Mouse (Mus musculus) layer of hippocampus, postnatal 36 days (tissue): ENCODE measurements around the gene Fam185a. TPM values are rescaled to one million over a fixed set of nuclear protein-coding genes. Genes with fewer than 3 reads are reported as not detected.

Source experiments
- DNase-seq, 2 experiments: peaks; one replicate each; pipeline ENCODE4 v3.0.0; 2022
- total RNA-seq, 2 experiments: library from RNA; stranded (reverse); gene quantifications; 2 replicates each; pipeline ENCODE4 v1.2.3; 2021

Gene Fam185a
- total RNA-seq, 2 experiments from 2014 or later: 12.3 to 13.2 TPM

DNA sequence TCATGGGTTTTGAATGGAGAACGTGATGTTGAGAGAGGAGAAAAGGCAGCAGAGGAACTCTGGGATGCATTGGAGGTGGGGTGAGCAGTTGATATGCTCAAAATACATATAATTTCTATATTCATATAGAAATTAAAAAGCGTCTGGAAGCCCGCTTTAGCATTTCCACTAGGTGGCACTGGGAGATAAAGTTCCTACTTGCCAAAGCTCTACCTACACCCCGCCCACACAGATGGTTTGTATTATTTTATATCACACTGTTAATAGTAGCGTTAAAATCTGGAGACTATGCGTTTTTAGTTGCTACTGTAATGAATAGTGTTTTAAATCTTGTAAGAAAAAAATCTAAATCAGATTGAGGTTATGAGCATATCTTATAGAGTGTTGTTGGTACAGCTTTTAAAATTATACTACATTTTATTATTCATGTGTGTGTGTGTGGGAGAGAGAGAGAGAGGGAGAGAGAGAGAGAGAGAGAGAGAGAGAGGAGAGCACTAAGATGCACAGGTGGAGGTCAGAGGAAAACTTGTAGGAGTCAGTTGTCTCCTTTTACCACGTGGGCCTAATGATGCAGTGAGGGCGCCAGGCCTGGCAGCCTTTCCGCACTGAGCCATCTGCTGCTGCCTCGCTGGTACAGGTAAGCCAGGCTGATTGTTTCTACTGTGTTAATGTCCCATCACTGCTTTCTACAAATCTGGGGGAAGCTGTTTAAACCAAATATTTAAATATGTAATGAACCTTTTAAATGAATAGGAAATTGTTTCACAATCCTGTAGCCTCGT lies 9.6 kb downstream of the Fam185a start:
- no peak for DNase-seq

DNA sequence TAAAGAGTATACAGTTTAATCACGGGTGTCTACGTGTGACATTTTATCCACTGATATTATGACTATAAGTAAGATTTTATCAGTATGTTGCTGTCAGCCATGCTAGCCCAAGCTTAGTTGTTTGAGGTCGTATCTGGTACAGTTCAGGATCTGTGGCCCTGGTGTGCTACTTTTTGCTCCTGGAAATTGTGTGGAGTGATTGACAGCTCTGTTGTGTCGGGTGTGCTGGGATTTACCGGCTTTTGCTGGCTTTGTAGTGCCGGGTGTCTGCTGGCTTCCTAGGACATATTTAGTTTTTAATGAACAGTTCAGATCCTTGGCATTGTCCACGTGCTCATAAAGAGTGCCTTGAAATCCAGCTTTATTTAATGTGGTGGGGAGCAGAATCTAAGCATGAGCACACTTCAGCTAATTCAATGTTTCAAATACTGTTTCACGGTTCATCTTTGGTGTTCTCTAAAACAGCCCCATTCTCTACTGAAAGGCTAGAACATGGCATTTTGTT lies 11.8 kb downstream of the Fam185a start:
- no peak for DNase-seq

DNA sequence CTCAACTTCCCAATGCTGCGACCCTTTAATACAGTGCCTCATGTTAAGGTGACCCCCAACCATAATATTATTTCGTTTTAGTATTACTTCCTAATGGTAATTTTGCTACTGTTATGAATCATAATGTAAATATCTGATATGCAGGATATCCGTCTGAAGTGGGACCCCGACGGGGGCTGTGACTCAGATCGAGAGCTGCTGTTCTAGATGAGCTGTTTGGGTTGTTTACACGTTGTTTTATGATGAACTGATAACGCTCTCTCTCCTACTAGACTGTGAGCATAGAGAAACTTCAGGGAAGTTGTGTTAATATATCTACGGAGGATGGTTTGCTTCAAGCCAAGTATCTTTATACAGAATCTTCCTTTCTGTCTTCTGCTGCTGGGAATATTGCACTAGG lies 13.7 kb downstream of the Fam185a start:
- DNase-seq: no peak

DNA sequence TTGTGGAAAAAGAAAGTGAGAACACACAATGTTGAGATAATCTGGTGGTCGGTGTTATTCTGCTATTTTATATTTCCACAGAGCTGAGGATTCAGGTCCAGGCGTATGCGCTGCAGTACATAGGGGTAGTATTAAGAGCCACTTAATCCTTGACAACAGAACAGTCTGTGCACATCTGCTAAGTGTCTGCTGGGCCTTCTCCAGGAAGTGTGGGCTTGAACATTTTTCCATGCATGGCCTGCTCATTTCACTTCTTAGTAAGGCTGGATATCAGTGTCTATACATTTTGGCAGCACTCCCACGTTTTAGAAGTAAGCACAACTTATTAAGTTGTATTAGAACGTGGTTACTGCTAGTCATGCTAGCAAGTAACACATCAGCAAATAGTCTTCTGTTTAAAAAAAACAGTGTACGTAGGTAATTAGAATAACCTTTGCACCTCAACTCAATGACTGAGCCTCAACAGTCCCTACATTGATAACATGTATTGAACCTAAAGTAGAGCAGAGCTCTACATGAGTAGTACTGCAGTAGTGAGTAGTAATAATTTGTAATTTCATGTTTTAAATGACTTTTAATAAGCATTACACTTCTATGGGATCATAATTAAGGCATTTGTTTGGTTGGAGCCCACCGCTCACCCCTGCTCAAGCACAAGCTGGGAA lies 14.8 kb downstream of the Fam185a start:
- DNase-seq: no peak

DNA sequence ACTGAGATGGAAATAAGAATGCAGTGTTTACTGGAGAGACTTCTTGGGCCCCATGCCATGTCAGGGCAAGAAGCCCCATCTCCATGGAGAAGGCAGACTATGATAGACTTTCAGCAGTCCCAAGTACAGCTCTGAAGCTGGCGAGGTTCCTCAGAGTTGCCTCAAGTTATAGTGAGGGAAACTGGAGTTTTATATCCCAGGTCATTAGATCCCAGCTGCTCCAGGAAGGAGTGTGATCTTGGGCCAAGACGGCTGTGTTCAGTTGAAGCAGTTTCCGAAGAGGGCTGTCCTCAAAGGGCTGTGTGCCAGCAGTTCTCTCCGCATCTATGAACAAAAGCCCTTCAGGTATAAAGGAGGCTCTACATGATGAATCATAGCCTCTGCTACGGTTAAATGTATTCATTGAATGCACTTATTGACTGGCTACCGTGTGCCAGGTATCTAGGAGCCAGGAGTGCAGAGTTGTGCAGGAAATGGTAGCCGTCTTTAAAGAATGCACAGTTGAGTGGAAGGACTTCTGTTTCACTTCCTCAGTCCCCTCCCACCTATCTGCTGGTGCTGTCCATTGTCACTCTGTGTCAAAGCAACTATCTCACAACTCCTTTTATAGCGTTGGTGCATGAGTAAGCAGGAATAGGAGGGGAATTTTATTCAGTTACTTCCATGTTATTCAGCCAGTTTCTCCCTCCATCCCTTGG lies 16.2 kb downstream of the Fam185a start:
- no peak for DNase-seq

DNA sequence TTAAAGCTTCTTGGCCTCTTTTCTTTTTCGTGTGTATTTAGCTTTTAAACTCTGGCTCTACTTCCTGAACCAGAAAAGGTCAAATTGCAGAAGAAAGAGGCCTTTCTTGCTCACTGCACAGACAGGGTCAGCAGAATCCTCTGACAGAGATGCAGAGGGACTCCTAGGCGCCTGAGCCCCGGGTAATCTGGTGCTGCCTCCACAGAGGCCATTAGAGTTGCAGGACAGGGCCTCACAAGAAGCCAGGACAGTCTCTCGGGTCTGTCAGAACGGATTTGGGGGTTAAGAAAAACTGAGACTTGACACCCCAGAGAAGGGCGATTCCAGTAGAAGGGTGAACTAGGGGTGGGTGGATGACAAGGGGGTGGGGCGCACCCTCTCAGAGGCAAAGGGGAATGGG lies 42.6 kb downstream of the Fam185a start:
- no peak for DNase-seq

DNA sequence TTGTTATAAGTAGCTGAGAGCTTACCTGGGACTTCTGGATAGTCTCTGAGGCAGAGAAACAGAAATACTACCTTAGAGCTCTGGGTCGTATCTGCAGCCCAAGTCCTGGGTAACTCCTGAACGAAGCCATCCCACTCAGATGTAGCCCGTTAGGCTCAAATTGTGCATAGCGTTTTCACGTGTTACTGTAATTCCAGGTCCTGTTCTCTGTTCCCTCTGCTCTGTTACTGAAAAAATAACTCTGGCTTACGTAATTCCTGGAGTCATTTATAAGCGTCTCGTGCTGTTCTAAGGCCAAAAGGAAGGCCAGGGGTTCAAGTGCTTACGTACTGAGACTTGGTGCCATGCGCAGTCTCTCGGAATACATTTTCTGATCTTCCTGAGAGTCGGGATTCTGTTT lies 43.3 kb downstream of the Fam185a start:
- DNase-seq: no peak

- DNase-seq: no peak
Measured at GRCm38 (mm10) chr5:21478428-21478827, 53.7 kb downstream of the Fam185a start.

DNA sequence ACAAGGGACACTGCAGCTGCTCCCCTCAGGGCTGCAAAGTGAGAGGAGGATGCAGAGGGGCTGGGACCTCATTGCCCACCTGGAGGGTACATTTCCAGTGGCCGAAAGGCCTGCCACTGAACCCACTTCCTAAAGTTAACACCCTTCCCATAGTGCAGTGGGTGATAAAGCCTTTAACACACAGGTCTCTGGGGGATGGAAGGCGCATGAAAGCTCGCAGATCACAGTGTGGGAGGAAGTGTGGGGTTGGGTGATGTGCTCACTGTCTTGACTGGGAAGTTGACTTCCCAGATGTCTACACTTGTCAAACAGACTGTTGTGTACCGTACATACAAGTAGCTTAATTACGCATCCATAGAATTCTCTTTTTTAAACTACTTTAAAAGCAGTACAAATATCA lies 55.0 kb downstream of the Fam185a start:
- DNase-seq: no peak

- DNase-seq: no peak
Measured at GRCm38 (mm10) chr5:21481521-21481920, 56.8 kb downstream of the Fam185a start.

DNA sequence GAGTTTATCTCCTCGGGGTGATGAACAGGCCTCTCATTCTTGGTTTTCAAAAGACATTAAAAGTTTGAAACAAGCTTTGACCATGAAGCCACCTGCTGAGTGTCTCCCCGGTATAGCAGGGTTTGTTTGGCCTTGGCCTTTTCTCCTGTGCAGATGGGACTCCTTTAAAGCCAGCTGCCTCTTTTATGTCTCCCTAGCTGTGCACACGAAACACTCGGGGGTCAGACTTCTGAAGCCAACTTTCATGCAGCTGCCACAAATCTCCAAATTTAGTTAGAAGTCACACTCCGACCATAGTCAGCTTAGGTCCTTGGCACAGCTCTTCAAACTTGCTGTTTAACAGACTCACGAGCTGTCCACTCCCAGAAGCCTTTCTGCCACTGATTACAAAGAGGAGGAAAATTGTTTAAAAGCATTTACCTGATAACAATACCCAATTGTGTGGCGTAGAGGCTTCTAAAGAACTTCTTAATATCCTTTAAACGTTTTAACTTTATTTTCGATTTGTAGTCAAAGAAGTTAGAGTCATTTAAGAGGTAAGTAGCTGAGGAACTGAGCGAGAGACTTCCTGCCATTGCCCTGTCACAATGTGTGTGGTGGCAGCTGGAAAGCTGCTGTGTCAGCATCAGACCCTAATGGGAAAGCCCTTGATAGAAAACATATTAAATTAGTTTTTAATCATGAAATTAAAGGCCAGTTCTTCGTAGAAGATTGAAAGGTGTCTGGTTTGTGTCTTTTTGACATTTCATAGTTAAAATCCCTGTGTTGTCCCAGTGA lies 57.9 kb downstream of the Fam185a start:
- DNase-seq: no peak

GRCm38 (mm10) chr5:21483275-21483674 lies 58.5 kb downstream of the Fam185a start:
- no peak for DNase-seq

DNA sequence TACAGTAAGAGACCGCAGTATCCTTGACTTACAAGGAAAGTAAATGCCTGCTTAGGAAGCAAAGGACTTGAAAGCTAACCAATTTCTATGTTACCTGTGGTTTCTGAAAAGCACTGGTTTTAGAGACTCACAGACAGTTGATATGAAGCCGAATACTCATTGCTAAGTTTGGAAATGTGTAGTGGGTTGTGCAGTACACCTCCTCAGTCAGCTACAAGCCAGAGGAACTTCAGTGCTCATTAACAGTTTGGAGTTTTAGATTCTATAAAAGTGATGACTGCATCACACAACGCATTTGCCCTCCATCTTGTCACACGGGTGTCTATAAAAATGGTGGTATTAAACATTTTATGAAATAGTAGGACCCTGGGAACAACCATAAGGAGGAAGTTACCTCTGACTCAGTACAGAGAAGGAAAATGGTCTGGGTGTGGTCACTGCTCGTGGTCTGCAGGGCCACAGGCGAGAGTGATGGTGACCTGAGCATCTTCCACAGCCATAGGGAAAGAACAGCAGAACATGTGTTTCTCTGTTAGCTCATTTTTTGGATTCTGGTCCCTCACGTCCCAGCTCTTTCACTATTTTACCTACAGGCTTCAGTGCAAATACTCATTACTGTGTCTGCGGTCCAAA lies 60.6 kb downstream of the Fam185a start:
- no peak for DNase-seq

- no peak for DNase-seq
Measured at GRCm38 (mm10) chr5:21486798-21487197, 62.0 kb downstream of the Fam185a start.

- DNase-seq: no peak
Measured at GRCm38 (mm10) chr5:21487306-21487705, 62.5 kb downstream of the Fam185a start.

DNA sequence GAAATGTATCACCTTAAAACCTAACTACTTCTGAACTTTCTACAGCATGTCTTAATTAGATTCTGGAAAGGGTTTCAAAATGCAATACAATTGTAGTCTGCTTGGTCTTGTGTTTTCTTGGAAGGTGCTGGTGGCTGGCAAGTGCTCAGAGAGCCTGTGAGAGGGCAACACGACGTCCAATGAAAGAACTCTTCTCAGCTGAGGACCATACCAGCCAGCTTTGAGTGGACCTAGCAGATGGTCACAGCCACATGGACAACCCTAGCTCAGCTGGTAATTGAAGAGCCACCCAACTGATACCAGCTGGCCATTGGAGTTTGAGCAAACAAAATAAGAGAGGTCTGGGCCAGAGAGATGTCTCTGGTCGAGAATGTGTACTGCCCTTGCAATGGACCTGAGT lies 63.0 kb downstream of the Fam185a start:
- peak in 1 of 2 experiments; percentile 15 for DNase-seq

- DNase-seq: no peak
Measured at GRCm38 (mm10) chr5:21488506-21488905, 63.7 kb downstream of the Fam185a start.

DNA sequence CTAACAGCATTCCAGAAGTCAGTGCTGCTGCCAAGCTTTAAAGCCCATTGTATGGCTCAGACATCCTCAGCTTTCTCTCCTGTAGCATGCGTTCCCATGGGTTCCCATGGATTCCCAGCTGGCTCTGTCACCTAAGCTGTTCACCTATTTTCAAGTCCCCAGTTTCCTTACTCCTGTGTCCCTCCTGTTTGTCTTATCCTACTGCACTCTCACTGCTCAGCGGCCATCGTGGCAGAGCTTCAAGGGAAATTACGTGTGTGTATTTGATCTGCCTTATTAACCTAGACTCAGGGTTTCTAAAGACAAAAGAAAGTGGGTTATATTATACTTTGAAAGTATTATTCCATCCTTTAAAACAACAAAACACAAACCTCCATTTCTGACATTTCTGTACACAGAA lies 64.4 kb downstream of the Fam185a start:
- no peak for DNase-seq

DNA sequence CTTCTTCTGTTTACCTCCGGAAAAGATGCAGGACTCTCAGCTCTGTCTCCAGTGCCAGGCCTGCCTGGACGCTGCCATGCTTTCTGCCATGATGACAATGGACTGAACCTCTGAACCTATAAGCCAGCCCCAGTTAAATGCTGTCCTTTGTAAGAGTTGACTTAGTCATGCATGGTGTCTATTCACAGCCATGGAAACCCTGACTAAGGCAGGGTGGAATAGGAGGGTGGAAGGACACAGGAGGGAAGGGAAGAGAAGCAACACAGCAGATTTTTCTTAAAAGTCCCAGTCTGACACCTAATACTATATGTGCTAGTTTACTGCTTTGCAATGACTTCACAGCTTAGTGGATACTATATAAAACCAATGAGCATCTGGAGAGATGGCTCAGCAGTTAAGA lies 66.7 kb downstream of the Fam185a start:
- DNase-seq: no peak

DNA sequence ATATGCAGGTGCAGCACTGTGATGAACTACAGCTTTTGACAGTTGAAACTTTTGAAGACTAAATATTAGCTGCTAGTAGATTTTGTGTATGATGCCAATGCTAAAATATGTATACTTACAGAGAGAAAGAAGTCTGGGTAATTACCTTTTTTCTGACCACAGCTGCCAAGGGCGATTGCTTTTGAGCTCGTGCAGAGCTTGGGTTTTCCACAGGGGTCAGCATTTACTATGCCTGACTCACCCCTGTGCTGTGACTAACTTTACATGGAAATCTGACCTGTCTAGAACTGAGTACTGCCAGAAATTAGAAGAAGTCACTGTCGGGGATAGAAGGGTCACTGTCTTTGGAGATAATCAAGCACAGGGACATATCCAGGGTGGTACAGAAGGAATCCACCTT lies 67.5 kb downstream of the Fam185a start:
- DNase-seq: no peak

- DNase-seq: no peak
Measured at GRCm38 (mm10) chr5:21493294-21493999, 68.7 kb downstream of the Fam185a start.
